Mouse (Mus musculus) megakaryocyte, embryonic 14.5 days (primary cell): ENCODE data around the gene Adcy6. TPM values are rescaled to one million over a fixed set of nuclear protein-coding genes. Genes with fewer than 3 reads are reported as not detected.

Experiments used
- H3K27me3 ChIP-seq: replicated peaks from 2 replicates; pipeline ENCODE3; 2012; ENCODE audit warnings: inconsistent platforms
- H3K36me3 ChIP-seq: replicated peaks from 2 replicates; pipeline ENCODE3; 2012; ENCODE audit warnings: low read length, inconsistent platforms, mixed read lengths
- H3K4me1 ChIP-seq: 2 replicates; pipeline ENCODE4 v1.6.1; 2012; ENCODE audit warnings: inconsistent platforms
- H3K4me3 ChIP-seq: replicated peaks from 2 replicates; pipeline ENCODE3; 2012; ENCODE audit warnings: moderate library complexity, mild to moderate bottlenecking, inconsistent platforms
- H3K9me3 ChIP-seq: 2 replicates; pipeline ENCODE4 v1.6.1; 2012; ENCODE audit warnings: inconsistent platforms
- FLI1 ChIP-seq: IDR thresholded peaks from 2 replicates; pipeline ENCODE4 v1.6.1; 2012; ENCODE audit warnings: low read length, inconsistent platforms, mixed read lengths
- GATA1 ChIP-seq: IDR thresholded peaks from 3 replicates; pipeline ENCODE4 v1.6.1; 2012; ENCODE audit warnings: mixed read lengths, low read length, inconsistent platforms, borderline replicate concordance
- polyA plus RNA-seq: library from polyadenylated mRNA; stranded (reverse); fragments of >175 nt; gene quantifications from 2 replicates; pipeline ENCODE4 v1.2.3, GENCODE M21; 2012; ENCODE audit warnings: low replicate concordance; ENCODE audit not compliant: insufficient read depth

Adcy6 gene
- polyA plus RNA-seq, 1 experiment, result 9.3 TPM

DNA sequence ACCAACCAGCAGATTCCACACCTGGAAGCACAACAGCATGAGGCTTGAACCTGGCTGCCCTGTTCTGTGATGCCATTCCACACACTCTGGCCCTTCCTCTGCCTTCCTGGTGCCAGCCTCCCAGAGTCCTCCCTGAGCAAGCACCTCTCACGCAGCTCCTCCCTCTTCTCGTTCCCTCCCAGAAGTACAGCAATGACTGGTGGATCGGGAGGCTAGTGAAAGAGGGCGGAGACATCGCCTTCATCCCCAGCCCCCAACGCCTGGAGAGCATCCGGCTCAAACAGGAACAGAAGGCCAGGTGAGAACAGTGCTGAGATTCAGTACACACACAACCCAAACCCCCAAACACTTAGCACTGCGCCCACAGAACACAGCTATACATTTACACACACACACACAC lies 30.3 kb upstream of the Adcy6 start:
- Histone ChIP-seq H3K9me3 (no peaks in the 10 kb centered on the region), H3K4me1 (peaks cover 21% of the 10 kb centered on the region), H3K4me3 (no peak overlapping the region), H3K27me3 (peaks cover 74% of the 10 kb centered on the region), H3K36me3 (peaks cover 23% of the 10 kb centered on the region)
- no peak for TF ChIP-seq GATA1
- no peak for TF ChIP-seq FLI1

DNA sequence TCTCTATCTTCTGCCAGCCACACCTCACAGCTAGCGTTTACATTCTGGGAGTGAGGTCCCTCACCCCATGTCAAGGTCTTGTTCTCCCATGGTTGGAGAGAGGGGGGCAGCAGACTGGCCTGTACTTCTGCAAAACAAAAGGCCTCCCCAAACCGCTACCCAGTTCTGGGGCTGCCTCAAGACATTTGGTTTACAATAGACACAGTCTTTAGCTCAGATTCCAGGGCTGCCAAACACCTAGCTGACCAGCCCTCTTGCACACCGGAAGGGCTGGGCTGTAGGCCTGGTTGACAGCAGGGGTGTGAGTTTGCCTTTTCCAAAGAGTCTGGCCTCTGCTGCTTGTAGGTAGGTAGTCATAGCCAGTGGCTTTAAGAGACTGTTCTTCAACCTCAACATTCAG lies 27.3 kb upstream of the Adcy6 start:
- H3K4me3 ChIP-seq, result no peak overlapping the region
- no peaks in the 10 kb centered on the region for H3K36me3 ChIP-seq
- peaks cover 42% of the 10 kb centered on the region for H3K4me1 ChIP-seq
- no peak for TF ChIP-seq GATA1
- TF ChIP-seq FLI1, result no peak
- peaks cover 96% of the 10 kb centered on the region for H3K27me3 ChIP-seq
- H3K9me3 ChIP-seq, result no peaks in the 10 kb centered on the region

DNA sequence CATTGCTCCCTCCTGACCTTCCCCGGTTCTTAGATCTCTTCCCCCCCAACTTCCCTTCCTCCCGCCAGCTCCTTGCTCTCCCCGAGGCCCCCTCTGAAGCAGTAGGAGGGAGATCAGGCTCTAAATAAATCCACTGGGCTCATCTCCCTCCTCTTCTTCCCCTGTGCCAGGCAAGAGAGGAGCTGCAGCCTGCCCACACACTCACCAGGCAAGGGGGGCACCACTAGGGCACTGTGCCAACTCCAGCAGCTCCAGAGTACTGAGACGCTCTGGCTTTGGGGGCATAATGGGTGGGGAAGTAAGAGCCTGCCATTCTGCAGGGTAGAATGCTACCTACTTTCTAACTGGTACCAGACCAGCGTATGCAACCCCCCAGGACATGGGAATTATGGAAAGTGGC lies 26.6 kb upstream of the Adcy6 start:
- TF ChIP-seq FLI1, result no peak
- no peak for TF ChIP-seq GATA1
- Histone ChIP-seq H3K4me1 (peaks cover 48% of the 10 kb centered on the region), H3K9me3 (no peaks in the 10 kb centered on the region), H3K4me3 (no peak overlapping the region), H3K36me3 (no peaks in the 10 kb centered on the region), H3K27me3 (peaks cover 96% of the 10 kb centered on the region)

DNA sequence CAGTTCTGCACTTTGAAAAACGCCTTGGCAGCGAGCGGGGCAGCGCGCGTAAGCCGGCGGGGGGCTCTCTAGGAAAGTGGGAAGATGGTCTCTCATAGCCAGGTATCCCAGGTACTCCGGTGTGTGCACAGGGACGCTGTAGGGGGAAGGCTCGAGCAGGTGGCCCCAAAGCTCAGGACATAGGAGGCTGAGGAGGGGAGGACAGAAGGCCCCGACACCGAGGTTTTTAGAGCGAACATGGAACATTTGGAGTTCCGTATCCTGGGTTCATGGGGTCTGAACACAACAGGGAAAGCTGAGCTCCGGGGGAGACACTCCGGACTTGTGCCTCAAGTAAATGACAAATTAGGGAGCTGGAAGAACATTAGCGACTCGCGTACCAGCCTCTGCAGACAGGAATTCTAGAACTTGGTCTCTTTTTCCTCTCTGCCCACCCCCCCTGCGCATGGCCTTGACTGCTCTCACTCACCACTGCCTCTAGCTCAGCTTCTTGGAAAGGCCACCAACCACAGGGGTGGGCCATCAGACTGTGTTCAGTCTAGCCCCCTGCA lies 25.5 kb upstream of the Adcy6 start:
- H3K4me3 ChIP-seq, result peak overlapping the region; percentile 92
- no peaks in the 10 kb centered on the region for H3K36me3 ChIP-seq
- no peaks in the 10 kb centered on the region for H3K9me3 ChIP-seq
- peaks cover 96% of the 10 kb centered on the region for H3K27me3 ChIP-seq
- no peak for TF ChIP-seq FLI1
- TF ChIP-seq GATA1, result no peak
- H3K4me1 ChIP-seq, result peaks cover 60% of the 10 kb centered on the region

DNA sequence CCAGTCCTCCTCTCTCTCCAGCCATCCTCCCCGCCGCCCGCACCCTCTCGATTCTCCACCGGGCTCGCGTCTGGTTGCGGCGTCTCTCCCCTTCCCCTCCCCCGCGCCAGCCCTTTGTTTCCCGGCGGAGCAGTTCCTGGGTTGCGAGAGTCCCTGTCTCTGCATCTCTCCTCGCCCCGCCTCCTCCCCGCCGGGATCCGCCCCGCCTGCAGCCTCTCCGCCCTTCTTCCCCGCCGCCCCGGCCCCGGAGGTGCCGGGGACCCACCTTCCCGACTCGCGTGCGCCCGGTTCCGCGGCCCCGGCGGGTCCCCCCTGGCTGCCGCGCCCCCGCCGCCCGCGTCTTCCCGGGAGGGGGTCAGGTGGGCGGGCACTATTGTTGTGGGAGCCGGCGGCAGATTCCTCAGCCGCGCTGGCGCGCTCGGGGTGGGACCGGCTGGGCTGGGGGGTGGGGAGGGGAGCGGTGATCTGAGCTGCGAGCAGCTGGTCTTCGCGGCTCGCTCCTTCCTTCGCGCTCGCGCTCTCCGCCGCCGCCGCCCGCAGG lies 24.7 kb upstream of the Adcy6 start:
- H3K36me3 ChIP-seq, result no peaks in the 10 kb centered on the region
- no peaks in the 10 kb centered on the region for H3K9me3 ChIP-seq
- H3K4me3 ChIP-seq, result peak overlapping the region; percentile 92
- H3K27me3 ChIP-seq, result peaks cover 95% of the 10 kb centered on the region
- peaks cover 63% of the 10 kb centered on the region for H3K4me1 ChIP-seq
- TF ChIP-seq FLI1, result no peak
- TF ChIP-seq GATA1, result no peak

DNA sequence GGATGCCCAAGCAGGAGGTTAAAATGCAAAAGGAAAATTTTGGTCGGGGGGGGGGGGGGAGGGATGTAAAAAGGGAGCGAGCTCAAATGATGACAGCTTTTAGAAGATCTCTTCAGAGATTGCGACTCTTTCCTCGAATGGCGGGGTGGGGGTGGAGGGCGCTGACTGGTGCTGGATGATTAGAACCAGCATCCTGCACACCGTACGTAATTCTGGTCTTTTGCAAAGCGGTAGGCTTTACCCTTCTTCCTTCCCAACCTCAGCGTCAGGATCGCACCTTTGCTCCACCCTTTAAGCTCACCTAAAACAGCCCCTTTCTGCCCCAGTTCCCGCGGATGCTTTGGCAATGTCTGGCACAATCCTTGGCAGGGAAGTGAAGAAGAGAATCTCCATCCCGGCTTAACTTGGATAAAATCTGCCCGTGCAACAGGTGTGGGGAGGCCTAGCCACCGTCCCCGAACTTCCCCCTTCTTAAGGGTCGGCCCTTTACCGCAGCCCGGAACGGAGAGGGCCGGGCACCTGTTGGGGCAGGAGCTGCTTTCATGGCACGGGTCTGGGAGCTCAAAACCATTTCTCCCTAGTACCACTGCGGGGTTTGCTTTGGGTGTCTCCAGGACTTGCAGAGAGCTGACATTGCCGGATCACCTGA lies 24.1 kb upstream of the Adcy6 start:
- Histone ChIP-seq H3K36me3 (no peaks in the 10 kb centered on the region), H3K27me3 (peaks cover 95% of the 10 kb centered on the region), H3K9me3 (no peaks in the 10 kb centered on the region), H3K4me1 (peaks cover 70% of the 10 kb centered on the region), H3K4me3 (peak overlapping the region; percentile 92)
- TF ChIP-seq FLI1, result no peak
- TF ChIP-seq GATA1, result no peak

DNA sequence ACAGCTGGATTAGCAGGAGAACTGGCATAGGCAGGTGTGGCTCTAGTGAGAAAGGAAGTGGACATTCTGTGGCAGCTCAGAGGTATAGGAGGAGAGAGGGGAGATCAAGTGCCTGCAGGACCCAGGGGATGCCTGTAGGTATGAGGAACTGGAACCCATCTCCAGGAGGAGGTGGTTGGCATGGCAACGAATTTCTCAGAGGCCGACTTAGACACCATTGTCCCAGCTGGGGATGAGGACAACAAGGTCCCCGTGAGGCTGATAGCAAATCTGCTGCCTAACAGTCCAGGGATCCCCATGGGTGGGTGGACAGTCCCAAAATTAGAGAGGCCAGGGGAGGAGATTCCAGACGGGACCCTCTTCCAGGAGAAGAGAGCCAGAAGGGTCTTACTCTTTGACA lies 23.0 kb upstream of the Adcy6 start:
- Histone ChIP-seq H3K4me3 (peak overlapping the region; percentile 38), H3K36me3 (no peaks in the 10 kb centered on the region), H3K4me1 (peaks cover 78% of the 10 kb centered on the region), H3K27me3 (peaks cover 99% of the 10 kb centered on the region), H3K9me3 (peaks cover 5% of the 10 kb centered on the region; the same call in 1 of the 2 replicates)
- TF ChIP-seq FLI1, result no peak
- no peak for TF ChIP-seq GATA1

DNA sequence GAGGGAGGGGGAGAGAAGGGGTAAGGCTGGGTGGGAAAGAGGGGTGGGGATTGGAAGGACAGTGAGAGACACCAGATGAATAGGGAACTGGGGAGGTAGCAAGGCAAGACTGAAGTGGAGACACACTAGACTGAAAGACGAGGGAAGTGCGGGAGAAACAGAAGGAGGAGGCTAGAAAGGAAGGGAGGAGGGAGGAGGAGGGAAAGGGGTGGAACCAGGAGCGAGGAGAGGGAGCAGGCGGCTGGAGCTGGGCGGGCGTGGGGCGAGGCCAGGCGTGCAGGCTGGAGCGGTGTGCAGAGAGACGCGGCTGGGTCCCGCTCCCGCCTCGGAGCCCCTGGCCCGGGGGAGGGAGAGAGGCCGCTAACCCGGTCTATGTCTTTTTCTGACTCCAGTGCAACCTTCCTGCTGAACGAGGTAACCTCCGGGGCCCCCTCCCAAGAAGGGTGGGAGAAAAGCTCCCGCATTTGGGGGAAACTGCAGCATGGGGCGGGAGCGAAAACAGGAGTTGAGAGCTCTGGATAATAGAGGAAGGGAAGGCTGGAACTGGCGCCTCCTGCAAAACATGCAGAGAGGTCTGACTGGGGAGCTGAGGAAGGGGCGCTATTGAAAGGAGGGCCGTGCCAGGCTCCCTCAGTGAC lies 22.4 kb upstream of the Adcy6 start:
- H3K4me3 ChIP-seq, result peak overlapping the region; percentile 90
- no peaks in the 10 kb centered on the region for H3K36me3 ChIP-seq

DNA sequence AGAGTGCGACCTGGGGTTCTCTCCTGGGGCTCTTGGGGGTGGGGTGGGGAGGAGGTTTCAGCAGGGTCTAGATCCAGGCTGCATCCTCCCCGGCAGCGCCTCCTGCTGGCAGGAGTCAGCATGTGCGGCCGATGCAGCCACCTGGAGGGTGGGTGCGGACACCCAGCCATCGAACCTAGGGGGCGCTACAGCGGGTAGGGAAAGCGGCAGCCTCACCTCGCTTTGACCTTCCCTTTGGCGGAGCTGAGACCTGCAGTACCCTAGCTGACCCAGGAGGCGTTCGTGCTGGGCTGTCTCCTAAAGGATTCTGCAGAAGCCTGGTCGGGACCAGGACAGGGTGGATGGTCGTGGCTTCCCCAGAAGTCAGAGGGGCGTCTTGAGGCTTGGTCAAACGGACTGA lies 21.6 kb upstream of the Adcy6 start:
- H3K36me3 ChIP-seq, result no peaks in the 10 kb centered on the region
- H3K4me1 ChIP-seq, result peaks cover 76% of the 10 kb centered on the region
- peaks cover 99% of the 10 kb centered on the region for H3K27me3 ChIP-seq
- H3K4me3 ChIP-seq, result peak overlapping the region; percentile 90
- H3K9me3 ChIP-seq, result peaks cover 16% of the 10 kb centered on the region
- TF ChIP-seq FLI1 (no peak), GATA1 (no peak)

More for the DNA sequence above, 22.4 kb upstream of the Adcy6 start:
- Histone ChIP-seq H3K27me3 (peaks cover 99% of the 10 kb centered on the region), H3K4me1 (peaks cover 78% of the 10 kb centered on the region), H3K9me3 (peaks cover 10% of the 10 kb centered on the region)
- TF ChIP-seq GATA1 (no peak), FLI1 (no peak)

DNA sequence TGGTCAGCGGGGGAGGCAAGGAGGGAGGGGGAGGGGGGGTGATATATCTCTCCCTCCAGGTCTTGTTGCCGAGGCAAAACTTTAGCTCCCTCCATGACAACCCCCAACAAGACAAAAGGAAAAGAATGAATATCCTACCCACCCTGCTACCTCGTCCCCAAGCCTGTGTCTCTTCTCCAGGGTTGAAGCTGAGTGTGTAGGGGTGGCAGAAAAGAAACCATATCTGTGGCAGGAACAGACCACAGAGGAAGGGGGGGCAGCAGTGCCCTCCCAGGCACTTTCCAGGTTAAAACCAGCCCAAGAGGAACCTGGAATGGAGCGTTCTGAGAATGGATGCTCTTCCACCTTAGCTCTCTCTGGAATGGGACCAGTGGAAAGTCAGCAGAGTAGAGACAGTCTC lies 20.7 kb upstream of the Adcy6 start, which contains the start of gene Cacnb3:
Gene Cacnb3 (plus strand): TSS at position 301 of the 400 bp plus-strand sequence.
- TF ChIP-seq FLI1 (no peak), GATA1 (no peak)
- peaks cover 16% of the 10 kb centered on the region for H3K9me3 ChIP-seq
- peaks cover 69% of the 10 kb centered on the region for H3K4me1 ChIP-seq
- H3K4me3 ChIP-seq, result peak within 1 kb of the TSS; percentile 90
- H3K27me3 ChIP-seq, result peaks cover 95% of the 10 kb centered on the region
- no peaks in the 10 kb centered on the region for H3K36me3 ChIP-seq
